Mouse (Mus musculus) megakaryocyte, embryonic 14.5 days (primary cell): Measurements from ENCODE around the gene Vps53. TPM values are rescaled to one million over a fixed set of nuclear protein-coding genes. Genes with fewer than 3 reads are reported as not detected.

Experiments
- H3K27me3 ChIP-seq: replicated peaks from 2 replicates; pipeline ENCODE3; 2012; ENCODE audit warnings: inconsistent platforms
- H3K36me3 ChIP-seq: replicated peaks from 2 replicates; pipeline ENCODE3; 2012; ENCODE audit warnings: low read length, inconsistent platforms, mixed read lengths
- H3K4me1 ChIP-seq: 2 replicates; pipeline ENCODE4 v1.6.1; 2012; ENCODE audit warnings: inconsistent platforms
- H3K4me3 ChIP-seq: replicated peaks from 2 replicates; pipeline ENCODE3; 2012; ENCODE audit warnings: moderate library complexity, mild to moderate bottlenecking, inconsistent platforms
- H3K9me3 ChIP-seq: 2 replicates; pipeline ENCODE4 v1.6.1; 2012; ENCODE audit warnings: inconsistent platforms
- FLI1 ChIP-seq: IDR thresholded peaks from 2 replicates; pipeline ENCODE4 v1.6.1; 2012; ENCODE audit warnings: low read length, inconsistent platforms, mixed read lengths
- GATA1 ChIP-seq: IDR thresholded peaks from 3 replicates; pipeline ENCODE4 v1.6.1; 2012; ENCODE audit warnings: mixed read lengths, low read length, inconsistent platforms, borderline replicate concordance
- polyA plus RNA-seq: library from polyadenylated mRNA; stranded (reverse); fragments of >175 nt; gene quantifications from 2 replicates; pipeline ENCODE4 v1.2.3, GENCODE M21; 2012; ENCODE audit warnings: low replicate concordance; ENCODE audit not compliant: insufficient read depth

Vps53 gene
- polyA plus RNA-seq, 1 experiment = 34.4 TPM

GRCm38 (mm10) chr11:76120407-76120901 lies 59.0 kb downstream of the Vps53 start:
- Histone ChIP-seq H3K36me3 (peaks cover 91% of the 10 kb centered on the region), H3K27me3 (no peaks in the 10 kb centered on the region), H3K4me3 (no peak overlapping the region), H3K4me1 (peaks cover 4% of the 10 kb centered on the region; the same call in 1 of the 2 replicates), H3K9me3 (no peaks in the 10 kb centered on the region)
- TF ChIP-seq GATA1 (no peak), FLI1 (no peak)

- TF ChIP-seq FLI1 = no peak
- no peak for TF ChIP-seq GATA1
- H3K9me3 ChIP-seq = no peaks in the 10 kb centered on the region
These were observed 69.0 kb downstream of the Vps53 start for GRCm38 (mm10) chr11:76110416-76110815.

GRCm38 (mm10) chr11:76106551-76107496 lies 72.6 kb downstream of the Vps53 start:
- H3K4me1 ChIP-seq = peaks cover 4% of the 10 kb centered on the region; the same call in 1 of the 2 replicates
- peaks cover 79% of the 10 kb centered on the region for H3K36me3 ChIP-seq
- no peaks in the 10 kb centered on the region for H3K9me3 ChIP-seq
- no peak overlapping the region for H3K4me3 ChIP-seq
- TF ChIP-seq FLI1 = no peak
- TF ChIP-seq GATA1 = no peak
- H3K27me3 ChIP-seq = no peaks in the 10 kb centered on the region

More at GRCm38 (mm10) chr11:76110416-76110815, 69.0 kb downstream of the Vps53 start:
- Histone ChIP-seq H3K27me3 (no peaks in the 10 kb centered on the region), H3K4me1 (peaks cover 4% of the 10 kb centered on the region; the same call in 1 of the 2 replicates), H3K4me3 (no peak overlapping the region), H3K36me3 (peaks cover 80% of the 10 kb centered on the region)

- 0 out of 2 replicates have a peak, but pooled peaks cover 3% of the 10 kb centered on the region for H3K4me1 ChIP-seq
- peaks cover 71% of the 10 kb centered on the region for H3K36me3 ChIP-seq
- no peak for TF ChIP-seq FLI1
- TF ChIP-seq GATA1 = no peak
- no peaks in the 10 kb centered on the region for H3K27me3 ChIP-seq
- no peaks in the 10 kb centered on the region for H3K9me3 ChIP-seq
- H3K4me3 ChIP-seq = no peak overlapping the region
These were observed 78.3 kb downstream of the Vps53 start for GRCm38 (mm10) chr11:76101154-76101553.

GRCm38 (mm10) chr11:76099193-76099975 lies 80.1 kb downstream of the Vps53 start:
- TF ChIP-seq GATA1 (no peak), FLI1 (no peak)
- Histone ChIP-seq H3K9me3 (no peaks in the 10 kb centered on the region), H3K27me3 (no peaks in the 10 kb centered on the region), H3K4me1 (0 out of 2 replicates have a peak, but pooled peaks cover 3% of the 10 kb centered on the region), H3K4me3 (no peak overlapping the region), H3K36me3 (peaks cover 55% of the 10 kb centered on the region)

GRCm38 (mm10) chr11:76093610-76094009 lies 85.8 kb downstream of the Vps53 start:
- Histone ChIP-seq H3K4me3 (no peak overlapping the region), H3K4me1 (peaks cover 10% of the 10 kb centered on the region), H3K36me3 (peaks cover 49% of the 10 kb centered on the region), H3K9me3 (no peaks in the 10 kb centered on the region), H3K27me3 (no peaks in the 10 kb centered on the region)
- no peak for TF ChIP-seq FLI1
- TF ChIP-seq GATA1 = no peak

GRCm38 (mm10) chr11:76089776-76090175 lies 89.7 kb downstream of the Vps53 start:
- Histone ChIP-seq H3K4me3 (no peak overlapping the region), H3K36me3 (peaks cover 66% of the 10 kb centered on the region), H3K27me3 (no peaks in the 10 kb centered on the region), H3K4me1 (peaks cover 46% of the 10 kb centered on the region), H3K9me3 (no peaks in the 10 kb centered on the region)
- TF ChIP-seq FLI1 = no peak
- TF ChIP-seq GATA1 = no peak

GRCm38 (mm10) chr11:76088506-76088905 lies 90.9 kb downstream of the Vps53 start:
- no peaks in the 10 kb centered on the region for H3K27me3 ChIP-seq
- H3K4me1 ChIP-seq = peaks cover 53% of the 10 kb centered on the region
- peaks cover 73% of the 10 kb centered on the region for H3K36me3 ChIP-seq
- no peak for TF ChIP-seq GATA1
- TF ChIP-seq FLI1 = no peak
- no peak overlapping the region for H3K4me3 ChIP-seq
- H3K9me3 ChIP-seq = no peaks in the 10 kb centered on the region

GRCm38 (mm10) chr11:76085898-76086591 lies 93.4 kb downstream of the Vps53 start:
- no peaks in the 10 kb centered on the region for H3K27me3 ChIP-seq
- peaks cover 74% of the 10 kb centered on the region for H3K36me3 ChIP-seq
- no peak for TF ChIP-seq FLI1
- TF ChIP-seq GATA1 = no peak
- no peak overlapping the region for H3K4me3 ChIP-seq
- H3K4me1 ChIP-seq = peaks cover 53% of the 10 kb centered on the region
- H3K9me3 ChIP-seq = no peaks in the 10 kb centered on the region

GRCm38 (mm10) chr11:76084943-76085342 lies 94.5 kb downstream of the Vps53 start:
- no peaks in the 10 kb centered on the region for H3K9me3 ChIP-seq
- no peaks in the 10 kb centered on the region for H3K27me3 ChIP-seq
- H3K4me1 ChIP-seq = peaks cover 53% of the 10 kb centered on the region
- no peak overlapping the region for H3K4me3 ChIP-seq
- TF ChIP-seq GATA1 (no peak), FLI1 (no peak)
- H3K36me3 ChIP-seq = peaks cover 76% of the 10 kb centered on the region
